Mouse (Mus musculus) 3134 (cell line): ENCODE results near the gene Itga9.
A peak's percentile ranks its signal among the peaks of the same experiment; 100 is the strongest.

Experiments used
- DNase-seq: peaks from one replicate; pipeline ENCODE4 v3.0.0-alpha.2; 2011; ENCODE audit warnings: low spot score; ENCODE audit not compliant: insufficient read length; ENCODE audit errors: extremely low read depth

Gene Itga9

DNA sequence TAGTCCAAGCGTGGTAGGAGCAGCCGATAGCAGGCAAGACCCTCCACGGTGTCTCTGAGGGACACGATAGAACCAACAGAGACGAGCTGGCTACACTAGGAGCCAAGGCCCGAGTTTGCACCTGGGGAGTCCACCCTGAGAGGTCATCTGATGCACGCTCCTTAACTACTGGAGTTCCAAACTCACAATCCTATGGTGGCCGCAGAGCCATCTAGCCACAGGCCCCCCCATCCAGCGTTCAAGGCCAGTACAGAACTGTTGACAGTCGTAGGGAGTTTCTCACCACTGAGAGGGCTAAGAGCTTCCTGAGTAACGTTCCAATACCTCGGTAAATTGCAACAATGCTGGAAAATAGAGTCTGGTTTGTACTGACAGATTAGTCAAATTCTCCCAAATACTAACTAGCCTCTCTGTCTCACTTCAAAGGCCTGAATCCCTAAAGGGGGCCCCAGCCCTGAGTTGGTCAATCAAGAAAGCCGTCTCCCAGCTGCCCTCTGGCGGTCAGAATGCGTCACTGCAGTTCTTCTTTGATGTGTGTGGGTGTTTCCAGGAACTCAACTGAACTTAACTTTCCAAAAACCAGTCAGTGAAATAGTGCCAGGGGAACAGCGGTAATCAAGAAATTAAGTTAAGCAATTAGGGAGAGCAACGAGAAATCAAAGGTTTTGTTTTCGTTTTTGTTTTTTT is 301.6 kb downstream of the Itga9 start:
- peak; percentile 16 for DNase-seq

DNA sequence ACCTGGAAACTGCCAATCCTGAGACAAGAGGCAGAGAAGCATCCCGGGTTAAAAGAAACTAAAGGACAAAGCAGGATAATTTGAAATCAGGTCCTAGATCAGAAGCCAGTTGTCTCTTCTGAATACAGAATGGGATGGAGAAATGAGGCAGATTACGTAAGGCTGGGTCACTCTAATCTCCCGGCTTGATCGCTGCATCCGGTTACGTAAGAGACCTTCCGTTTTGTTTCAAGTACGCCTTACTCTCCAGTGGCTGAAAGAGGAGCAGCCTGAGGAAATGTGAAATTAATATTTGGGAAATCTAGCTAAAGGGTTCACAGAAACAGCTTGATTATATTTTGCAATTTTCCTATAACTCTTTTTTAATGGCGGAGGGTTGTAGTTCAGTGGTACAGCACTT is 306.6 kb downstream of the Itga9 start:
- no peak for DNase-seq

DNA sequence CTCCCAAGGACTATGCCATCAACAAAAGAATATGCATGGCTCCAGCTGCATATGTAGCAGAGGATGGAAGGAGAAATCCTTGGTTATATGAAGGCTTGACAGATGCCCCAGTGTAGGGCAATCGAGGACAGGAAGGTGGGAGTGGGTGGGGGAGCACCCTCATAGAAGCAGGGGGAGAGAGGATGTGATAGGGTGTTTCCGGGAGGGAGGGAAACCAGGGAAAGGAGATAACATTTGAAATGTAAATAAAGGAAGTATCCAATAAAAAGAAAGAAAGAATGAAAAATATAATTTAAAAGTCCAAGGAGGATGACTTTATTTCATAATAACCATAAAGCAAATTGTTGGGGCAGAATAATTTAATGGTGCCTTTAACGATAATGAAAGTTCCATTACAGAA is 307.1 kb downstream of the Itga9 start:
- DNase-seq: no peak

DNA sequence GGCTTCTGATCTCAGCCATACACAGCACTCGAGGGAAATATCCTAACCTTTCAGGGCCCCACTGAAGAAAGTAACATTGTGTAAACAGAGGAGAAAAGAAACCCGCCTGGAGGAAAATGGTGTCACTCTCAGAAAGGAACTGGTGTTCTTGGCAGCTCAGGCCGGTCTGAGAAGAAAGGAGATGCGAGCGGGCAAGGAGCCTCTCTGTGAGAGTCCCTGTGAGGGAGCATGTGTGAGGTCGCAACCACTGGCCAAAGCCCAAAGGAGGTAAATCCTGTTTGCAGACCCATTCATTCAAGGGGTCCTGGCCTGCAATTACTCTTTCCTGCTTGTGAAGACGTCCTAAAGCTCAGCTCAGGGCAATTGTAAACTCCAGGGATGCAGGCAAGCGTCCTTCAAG is 308.1 kb downstream of the Itga9 start:
- no peak for DNase-seq

DNA sequence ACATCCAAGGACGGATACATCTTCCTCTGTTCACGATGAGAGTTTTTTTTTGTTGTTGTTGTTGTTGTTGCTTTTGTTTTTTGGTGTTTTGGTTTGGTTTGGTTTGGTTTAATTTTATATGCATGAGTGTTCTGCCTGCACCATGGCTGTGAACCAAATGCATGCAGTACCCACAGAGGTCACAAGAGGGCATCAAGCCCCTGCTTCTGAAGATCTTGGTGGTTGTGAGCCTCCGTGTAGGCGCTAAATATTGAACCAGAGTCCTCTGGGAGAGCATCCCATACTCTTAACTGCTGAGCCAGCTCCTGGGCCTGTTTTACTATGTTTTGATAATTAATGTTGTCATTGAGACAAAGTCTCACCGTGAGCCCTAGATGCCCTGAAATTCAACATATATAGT is 308.8 kb downstream of the Itga9 start:
- DNase-seq: no peak

DNA sequence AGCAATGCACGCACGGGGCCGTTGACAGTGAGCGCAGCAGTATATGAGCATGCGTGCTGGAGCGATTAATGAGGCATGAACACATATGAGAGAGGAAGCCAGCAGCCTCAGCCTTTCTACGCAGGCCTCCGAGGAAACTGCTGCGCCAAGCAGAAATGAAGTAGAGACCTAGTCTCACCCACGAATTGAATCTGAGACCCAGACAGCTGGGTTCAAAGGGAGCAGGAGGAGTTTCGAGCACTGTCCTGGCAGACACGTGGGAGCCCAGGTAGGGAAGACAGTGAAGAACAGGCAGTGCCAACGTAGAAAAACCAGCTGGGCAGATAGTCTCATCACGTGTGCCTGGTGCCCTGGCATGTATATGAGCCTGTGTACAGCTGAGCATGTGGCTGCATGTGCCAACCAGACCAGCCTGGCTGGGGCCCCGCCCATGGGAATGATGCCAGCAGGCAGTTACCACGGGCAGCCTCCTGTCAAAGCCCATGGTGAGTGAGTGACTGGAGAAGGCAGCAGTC is 313.2 kb downstream of the Itga9 start:
- peak; percentile 45 for DNase-seq

DNA sequence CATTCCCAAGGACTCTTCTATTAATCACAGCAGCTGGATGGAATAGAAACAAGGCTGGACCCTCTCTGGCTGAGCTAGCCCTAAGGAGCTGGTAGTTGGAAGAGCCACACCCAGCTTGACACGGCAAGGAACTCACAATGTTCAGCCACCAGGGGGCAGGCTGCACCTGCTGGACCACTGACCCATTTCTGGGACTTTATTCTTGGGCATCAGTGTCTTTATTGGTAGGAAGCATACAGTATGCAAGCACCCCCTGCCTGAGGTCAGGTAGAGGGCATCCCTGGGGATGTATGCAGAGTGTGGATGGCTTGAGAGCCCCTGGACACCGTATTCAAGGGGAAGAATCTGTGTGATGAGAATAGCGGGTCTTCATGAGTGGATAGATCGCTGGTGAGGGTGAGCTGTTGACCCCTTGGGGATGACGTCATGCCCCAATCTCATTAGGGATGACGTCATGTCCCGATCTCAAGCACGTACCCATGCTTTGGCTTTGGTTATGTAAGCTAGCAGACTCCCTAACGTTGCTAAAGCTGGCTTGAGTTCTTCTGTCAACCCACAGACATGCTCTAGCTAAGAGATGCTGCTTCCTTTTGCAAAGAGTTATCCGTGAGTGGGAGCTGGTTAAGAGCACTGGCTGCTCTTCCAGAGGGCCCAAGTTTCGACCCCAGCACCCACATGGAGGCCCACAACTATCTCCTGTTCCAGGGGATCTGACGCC is 314.5 kb downstream of the Itga9 start:
- peak; percentile 45 for DNase-seq

DNA sequence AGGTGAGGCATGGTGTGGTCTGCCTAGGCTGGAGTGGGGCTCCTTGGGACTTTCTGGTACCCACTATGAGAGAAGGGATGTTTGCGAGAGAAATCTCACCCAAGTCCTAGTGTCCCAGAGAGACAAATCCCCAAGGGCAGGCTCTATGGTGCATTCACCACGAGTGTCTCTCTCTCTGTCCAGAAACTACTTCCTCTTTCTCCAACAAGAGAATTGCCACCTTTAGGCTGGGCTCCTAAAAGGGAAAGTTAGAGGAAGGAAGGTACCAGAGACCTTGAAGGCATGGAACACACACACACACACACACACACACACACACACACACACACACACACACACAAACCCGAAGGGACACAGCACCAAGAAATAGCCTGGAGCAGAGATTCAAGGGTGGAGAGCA is 315.4 kb downstream of the Itga9 start:
- no peak for DNase-seq

DNA sequence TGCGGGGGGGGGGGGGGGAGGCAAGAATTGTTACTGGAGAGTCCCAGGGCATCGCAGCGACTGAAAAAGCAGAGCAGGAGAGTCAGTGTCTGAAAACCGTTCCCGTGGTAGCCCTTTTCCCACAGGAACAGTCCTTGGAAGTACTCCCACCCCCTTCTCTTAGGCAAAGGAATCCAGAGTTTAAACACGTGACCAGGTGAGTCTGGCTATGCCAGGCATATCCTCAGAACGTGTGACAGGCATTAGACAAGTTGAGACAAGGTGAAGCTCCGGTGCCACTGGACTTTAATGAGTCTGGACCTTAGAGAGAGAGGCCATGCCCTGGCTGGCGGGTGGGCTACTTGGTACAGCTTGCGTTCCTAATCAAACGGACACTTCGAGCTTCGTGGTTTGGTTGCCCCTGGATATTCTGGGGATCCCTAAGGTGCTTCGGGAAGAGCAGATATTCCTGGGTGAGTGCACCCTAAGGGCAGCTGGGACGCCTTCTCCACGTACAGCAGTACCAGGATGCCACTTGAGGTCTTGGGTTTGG is 318.1 kb downstream of the Itga9 start:
- DNase-seq: no peak

DNA sequence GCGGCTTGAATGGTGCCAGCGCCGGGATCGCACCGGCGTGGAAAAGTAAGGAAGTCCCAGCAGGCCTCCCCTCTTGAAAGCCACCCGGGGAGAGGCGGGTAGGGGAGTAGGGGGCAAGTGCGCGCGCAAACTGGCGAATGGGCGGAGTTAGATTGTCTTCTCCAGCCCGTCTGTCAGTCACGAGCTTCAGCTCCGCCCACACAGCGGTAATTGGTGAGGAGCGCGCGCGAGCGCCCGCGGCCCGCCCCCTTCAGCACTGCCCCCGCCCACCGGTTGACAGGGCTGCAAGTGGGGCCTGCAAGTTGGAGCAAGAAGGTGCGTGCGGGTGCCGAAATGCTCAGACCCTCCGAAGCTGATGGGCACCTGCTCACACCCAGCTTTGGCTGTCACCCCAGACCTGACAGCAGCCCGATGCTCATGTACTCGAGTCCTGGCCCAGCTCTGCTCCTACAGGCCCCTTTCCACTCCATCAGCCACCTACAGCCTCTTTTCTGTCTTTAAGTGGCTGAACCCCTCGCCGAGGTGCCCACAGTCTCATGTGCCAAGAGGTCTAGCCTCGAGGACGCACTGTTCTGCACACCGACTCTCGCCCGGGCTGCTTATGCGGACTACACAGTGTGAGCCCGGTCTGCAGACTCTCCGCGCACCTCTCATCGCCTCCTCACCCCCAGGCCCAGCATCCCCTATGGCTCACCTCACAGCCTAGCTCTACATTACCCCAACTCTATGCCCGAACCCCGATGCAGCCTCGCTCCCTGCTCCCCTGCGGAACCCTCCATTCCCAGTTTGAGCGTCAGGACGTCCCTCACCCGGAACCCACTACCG is 319.0 kb downstream of the Itga9 start:
- peak; percentile 99 for DNase-seq

DNA sequence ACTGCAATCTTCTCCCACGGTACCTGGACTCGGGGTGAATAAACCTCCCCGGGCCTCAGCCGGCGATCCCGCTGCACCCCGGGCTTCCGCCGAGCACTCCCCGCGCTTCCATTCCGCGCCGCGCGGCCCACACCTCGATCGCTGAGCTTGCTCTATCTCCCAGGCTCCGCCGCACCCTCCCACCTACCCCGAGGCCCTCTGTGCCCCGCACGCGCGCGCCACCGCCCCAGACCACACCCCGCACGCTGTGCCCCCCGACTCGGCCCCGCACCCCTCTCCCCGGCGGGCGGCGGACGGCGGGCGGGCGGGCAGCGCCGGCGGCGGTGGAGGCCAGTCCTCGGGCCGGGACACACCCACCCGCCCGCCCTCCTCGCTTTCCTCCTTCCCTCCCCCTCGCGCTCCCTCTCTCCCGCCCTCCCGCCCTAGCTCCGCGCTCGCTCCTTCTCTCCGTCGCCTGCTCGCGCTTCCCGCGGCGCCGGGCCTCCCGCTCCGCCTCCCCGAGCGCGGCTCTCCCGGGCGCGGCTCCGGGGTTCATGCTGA is 319.7 kb downstream of the Itga9 start, which contains the start of gene Ctdspl:
Ctdspl (plus strand) TSS at position 343 of the 540 bp plus-strand sequence.
- peak; percentile 49 for DNase-seq

DNA sequence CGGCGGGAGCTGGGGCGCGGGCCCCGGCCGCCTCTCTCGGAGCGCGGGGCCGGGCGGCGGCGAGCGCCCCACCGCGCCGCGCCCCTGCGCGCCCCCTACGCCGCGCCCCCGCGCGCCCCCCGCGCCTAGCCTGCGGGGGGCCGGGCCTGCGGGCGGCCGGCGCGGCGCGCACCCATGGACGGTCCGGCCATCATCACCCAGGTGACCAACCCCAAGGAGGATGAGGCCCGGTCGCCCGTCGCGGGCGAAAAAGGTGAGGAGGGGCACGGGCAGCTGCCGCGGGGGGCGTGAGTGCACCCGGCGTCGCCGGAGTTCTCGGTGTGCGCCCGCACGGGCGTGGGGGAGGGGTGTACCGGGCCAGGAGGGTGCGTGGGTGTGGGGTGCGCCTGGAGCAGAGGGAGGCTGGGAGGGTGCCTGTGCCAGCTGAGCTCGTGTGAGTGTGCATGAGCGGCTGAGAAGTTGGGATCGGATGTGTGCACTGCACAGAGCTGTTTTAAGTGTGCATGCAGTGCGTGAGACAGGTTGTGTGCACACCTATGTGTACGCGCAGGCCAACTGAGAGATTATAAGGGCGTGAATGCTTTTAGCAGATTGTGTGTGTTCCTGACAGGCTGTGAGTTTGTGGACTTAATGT is 320.3 kb downstream of the Itga9 start:
- peak; percentile 54 for DNase-seq

DNA sequence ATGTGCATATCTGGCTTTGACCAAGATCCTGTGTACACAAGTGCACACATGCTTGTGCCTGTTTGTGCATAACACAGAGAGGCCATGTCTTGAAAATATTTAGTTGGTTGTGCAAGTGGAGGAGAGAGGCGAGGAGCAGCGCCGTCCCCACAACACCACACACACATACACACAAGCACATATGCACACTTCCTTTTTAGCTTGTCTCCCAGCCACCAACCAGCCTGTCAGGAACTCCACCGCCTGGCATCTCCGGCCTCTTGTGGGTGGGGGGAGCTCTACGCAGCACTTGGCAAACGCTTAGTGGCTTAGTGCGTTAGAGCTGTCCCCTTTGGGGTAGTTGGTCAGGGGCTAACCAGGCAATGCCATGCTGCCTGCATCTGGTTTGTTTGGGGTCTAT is 321.0 kb downstream of the Itga9 start:
- DNase-seq: no peak

DNA sequence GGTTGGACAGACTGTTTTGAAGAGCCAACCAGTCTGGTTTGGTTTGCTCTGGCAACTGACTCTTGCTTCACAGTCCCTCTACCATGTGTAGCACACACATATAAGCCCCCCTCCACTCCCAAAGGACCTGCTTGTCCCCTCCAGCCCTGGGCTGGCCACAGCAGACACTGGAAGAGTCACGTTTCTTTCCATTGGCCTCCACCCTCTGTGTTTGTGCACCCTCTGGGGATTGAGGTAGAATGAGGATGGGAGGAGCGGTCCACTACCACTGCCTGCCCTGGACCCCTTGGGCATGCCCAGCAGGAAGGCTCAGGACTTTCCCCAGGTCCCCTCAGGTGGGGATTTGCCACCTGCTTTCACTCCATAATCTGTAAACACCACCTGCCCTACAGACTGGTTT is 321.5 kb downstream of the Itga9 start:
- no peak for DNase-seq

DNA sequence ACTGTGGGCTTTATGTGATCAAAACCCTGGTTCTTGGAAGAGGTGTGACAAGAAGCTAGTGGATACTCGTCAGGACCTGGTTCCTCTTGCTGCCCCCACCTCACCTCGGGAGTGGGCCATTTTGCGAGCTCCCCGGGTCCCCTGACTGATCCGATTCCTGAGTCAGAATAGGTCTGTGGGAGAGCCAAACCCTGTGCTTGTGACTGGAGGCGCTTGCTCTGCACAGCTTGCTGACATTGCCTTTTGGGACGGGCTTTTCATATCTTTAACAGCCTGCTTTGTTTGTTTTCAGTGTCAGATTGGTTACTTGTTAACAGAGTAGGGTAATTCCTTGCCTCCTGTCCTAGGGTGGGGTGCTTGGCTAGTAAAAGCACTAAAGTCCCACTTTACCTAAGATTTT is 322.2 kb downstream of the Itga9 start:
- no peak for DNase-seq

DNA sequence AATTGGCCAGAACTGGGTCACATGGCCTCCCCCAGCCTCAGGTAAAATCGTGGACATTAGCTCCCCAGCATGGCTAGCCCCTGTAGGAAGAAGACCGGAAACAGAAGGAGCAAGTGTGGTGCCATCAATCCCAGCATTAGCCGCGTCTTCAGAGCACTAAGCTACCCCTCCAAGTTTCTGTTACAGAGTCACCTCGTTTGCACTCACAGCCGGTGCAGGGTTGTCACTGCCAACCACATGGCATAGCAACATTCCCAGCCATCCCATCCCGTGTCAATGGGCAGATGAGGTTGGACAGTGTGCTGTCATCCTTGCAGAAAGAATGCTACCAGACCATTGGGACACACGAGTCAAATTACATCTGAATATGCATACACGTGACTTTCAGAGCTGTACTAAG is 324.1 kb downstream of the Itga9 start:
- DNase-seq: no peak

DNA sequence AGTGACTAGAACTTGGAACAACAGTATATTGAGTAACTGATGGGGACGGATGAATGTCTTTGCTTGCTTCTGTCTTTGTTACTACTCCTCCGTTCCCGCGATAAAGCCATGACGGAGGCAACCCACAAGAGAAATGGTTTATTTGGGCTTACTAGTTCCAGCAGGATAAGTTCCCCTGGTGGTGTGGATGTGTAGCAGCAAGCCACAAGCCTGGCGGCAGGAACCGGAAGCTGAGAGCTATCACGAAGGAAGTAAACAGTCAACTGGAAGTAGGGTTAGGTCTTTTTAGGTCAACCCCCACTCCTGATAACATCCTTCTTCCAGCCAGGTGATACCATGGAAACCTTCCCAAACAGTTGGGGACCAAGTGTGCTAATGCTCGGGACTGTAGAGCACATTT is 327.3 kb downstream of the Itga9 start:
- DNase-seq: no peak

DNA sequence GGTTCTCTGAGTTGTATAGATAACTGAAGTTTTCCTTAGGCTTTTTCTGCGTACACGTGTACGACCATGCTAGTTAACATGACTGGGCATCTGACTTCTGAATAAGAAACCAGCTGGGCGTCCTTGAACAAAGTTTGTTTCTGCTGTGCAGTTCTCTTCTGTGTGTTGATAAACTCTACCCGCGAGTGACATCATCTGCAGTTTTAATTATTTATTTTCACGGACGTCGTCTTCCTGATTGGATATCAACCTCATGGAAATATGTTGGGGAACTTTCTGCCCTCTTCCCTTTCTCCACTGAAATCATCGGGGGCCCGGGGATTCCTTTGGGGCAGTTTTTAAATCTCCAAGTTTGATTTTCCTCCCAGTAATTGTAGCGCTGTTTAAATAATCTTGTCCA is 327.8 kb downstream of the Itga9 start:
- DNase-seq: no peak

DNA sequence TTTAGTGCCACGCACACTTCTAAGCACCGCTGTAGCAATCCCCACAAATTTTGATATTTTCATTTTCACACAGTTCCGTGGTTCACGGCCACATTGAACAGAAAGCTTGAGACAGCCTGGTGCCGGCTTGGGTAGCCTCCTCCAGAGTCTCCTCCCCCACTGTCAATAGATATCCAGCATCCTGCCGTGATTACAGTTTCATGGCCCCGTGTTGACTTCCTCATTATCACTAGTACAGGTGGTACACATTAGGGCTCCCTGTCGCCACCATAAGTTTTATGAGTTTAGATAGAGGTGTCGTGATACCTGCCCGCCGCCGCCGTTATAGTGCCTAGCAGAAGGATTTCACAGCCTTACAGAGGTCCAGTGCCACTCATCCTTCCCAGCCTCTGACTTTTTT is 328.6 kb downstream of the Itga9 start:
- no peak for DNase-seq

DNA sequence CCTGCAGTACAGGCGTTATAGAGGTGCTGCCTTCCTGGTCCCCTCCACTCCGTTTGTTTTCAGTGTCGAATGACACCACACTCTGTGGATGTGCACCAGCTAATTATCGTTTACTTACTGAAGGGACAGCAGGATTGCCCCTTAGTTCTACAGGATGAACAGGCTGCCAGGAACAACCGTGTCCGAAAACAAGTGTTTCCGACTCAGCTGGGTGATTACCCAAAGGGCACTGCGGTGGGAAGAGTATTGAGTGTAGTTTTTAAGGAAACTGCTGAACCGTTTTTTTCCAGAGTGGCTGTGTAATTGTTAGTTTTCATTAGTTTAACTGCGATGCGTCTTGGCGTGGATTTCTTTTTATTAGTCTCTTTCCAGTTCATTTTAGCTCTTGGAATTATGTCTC is 329.6 kb downstream of the Itga9 start:
- no peak for DNase-seq
